Mouse (Mus musculus) NIH3T3 (cell line): ENCODE results near the gene Commd1.
A peak's percentile ranks its signal among the peaks of the same experiment; 100 is the strongest.

Experiments
- DNase-seq: peaks from one replicate; pipeline ENCODE4 v3.0.0-alpha.2; 2012; ENCODE audit warnings: low read depth

Commd1 gene

DNA sequence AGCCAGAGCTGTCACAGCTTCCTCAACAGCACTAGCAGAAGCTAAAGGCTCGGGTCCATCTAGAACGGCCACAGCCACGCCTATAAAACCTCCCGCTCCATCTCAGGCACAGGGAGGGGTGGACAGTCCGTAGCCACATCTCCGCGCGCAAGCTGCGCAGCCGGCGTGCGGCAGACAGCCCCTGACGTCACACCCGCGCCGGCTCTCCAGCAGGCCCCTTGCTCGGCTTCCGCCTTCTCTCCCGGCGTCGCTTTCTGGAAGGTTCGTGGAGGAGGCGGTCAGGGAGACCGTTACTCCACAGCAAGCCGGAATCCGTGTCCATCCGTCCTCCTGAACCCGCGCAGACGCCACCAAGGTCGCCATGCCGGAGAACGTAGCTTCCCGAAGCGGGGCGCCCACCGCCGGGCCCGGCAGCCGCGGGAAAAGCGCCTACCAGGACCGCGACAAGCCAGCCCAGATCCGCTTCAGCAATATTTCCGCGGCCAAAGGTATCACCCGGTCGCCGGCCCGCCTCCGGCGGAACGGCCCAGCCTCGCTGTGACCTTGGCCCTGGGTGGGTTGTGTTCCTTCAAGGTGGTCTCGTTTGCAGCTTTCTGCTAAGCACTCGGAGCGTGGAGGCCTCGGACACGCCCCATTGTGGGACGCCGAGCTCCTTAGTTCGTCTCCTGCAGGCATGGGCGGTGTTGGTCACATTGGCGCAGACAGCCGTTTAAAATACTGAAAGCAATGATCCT lies 8.4 kb upstream of the Commd1 start, which contains the start of gene Cct4:
TSS of gene Cct4 (plus strand) at position 127 of the 734 bp plus-strand sequence.
- DNase-seq: peak; percentile 97

DNA sequence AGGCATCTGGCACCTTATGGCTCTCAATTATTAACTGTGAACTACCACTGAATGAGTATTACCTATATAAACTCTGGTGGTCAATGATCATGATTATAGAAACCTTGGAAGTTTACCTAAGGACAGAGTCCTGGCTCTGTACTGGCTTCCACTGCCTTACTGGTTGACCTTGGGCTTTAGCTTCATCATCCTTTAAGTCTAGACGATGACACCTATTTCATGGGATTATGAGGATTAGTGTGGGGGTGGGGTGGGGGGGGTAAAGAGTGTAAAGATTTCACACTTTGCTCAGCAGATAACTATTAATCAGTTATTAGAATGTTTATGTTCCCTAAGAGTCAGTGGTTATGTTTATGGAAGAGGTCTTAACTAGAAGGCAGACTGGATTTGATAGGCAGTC lies 7.6 kb upstream of the Commd1 start:
- DNase-seq: no peak

DNA sequence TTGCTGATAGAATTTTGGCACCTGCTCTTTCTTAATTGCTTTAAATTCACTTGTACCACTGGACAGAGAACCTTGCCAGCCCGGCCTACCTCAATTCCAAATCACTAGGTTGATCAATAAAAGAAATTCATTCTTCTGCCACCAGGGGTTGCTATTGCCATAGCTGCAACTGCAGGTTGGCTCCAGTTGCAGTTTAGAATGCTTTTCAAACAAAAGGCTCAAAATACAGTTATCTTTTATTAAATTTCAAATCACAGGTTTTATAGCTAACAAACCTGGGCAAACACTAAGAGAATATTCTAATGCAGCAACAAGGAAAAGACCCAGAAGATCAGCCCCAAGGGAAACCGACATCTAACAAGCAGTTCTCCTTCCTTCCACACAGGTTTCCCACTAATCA lies 5.2 kb upstream of the Commd1 start:
- peak; percentile 88 for DNase-seq

DNA sequence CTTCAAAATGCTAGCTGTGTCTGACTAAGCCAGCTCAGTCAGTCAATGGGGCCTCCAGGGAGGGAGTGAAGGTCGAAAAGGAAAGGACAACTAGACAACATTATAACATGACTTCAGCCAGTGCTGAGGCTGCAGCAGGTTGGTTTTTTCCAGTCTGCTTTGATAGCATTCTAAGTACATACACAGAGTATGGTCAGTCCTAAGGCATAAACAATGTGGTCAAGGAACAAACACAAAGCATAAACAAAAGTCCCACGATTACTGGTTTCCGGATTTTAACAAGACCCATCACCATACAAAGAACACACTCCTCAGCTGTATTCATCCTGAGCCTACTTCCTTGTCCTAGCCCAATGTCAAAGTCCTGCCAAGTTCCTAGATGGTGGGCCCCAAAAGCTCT lies 3.3 kb upstream of the Commd1 start:
- DNase-seq: no peak

DNA sequence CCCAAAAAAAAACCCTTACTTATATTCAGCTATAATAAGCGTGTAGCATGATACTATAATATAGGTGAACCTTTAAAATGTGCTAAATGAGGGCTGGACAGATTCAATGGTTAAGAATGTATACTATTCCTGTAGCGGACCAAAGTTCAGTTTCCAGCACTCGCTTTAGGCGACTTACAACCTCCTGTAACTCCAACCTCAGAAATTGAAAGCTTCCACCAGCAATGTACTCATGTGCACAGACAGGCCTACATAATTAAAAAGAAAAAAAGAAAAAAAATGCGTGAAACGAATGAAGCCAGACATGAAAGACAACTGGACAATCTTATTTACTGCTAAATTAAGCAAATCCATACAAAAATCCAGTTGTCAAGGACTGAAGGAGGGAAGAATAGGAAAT lies 664 bp upstream of the Commd1 start:
- DNase-seq: no peak

DNA sequence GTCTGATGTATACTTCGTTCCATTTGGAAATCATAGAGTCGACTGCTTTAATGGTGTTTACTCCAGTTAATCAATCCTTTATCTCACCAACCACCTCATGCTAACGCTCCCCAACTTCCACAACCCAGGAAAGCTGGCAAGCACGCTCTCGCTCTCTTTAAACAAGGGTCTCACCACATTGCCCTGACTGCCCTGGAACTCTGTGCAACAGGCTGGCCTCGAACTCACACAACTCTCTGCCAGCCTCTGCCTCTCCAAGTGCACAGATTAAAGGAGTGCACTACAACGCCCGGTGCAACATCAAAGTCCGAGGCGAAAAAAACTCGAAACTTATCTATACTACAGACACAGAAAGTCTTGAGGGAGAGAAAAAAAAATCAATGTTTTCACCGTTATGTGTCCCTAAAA lies 635 bp downstream of the Commd1 start:
- DNase-seq: no peak

DNA sequence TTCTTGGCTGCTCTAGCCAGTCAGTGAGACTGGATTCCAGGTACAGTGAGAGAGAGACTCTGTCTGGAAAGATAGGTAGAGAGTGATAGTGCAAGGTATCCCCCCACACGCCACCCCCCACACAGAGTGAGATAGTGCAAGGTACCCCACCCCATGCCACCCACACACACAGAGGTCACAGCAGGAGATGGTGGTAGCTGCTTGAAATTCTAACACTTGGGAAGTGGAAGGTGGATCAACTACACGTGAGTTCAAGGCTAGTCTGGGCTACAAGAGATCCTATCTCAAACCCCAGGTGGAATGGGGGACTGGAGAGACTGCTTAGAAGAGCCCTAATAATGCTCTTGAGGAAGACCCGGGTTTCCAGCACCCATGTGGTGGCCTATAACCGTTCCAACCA lies 1.1 kb downstream of the Commd1 start:
- DNase-seq: no peak

DNA sequence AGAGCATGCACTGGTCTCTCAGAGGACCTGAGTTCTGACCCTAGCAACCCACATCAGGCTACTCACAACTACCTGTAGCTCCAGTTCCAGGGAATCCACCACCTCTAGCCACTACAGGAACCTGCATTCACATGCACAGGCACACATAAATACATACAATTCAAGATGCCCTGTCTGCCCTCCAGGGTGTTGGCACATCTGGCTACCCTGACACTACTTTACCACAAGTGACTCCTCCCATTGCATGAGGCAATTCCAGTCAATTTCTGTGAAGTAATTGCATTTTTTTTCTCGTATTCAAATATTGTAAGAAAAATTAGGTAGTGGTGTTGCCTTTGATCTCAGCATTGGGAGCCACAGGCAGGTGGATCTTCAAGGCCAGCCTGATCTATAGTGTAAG lies 3.0 kb downstream of the Commd1 start:
- DNase-seq: peak; percentile 5

DNA sequence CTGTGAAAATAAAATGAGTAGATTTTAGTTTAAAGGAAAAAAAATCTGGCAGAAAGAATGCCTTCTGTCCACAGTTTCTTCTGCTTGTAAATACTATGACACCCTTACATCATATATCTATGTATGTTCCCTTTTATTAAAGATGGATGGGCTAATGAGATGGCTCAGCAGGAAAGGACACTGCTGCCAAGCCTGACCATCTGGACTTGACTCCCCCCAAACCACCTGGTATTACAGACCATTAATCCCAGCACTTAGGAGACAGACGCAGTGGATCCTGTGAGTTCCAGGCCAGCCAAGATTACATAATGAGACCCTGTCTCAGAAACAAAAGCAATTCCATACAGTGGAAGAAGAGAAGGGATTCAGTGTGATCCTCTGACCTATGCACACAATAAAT lies 3.5 kb downstream of the Commd1 start:
- no peak for DNase-seq

DNA sequence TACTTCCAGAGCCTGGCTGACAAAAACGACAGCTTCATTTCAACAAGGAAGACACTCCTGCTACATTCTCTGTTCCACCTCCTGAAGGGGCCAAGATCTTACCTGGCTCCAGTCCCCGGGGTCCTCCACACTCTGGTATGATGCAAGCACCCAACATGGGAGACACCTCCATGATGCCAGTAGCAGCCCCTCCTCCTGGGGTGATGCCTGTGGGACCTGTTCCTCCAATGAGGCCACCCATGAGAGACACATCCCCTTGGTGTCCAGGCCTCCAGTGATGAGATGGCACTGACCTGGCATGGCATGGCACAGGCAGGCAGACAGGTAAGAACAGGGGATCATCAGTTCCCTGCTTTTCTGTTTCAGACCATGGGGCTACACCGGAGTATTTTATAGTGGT lies 4.0 kb downstream of the Commd1 start:
- no peak for DNase-seq

DNA sequence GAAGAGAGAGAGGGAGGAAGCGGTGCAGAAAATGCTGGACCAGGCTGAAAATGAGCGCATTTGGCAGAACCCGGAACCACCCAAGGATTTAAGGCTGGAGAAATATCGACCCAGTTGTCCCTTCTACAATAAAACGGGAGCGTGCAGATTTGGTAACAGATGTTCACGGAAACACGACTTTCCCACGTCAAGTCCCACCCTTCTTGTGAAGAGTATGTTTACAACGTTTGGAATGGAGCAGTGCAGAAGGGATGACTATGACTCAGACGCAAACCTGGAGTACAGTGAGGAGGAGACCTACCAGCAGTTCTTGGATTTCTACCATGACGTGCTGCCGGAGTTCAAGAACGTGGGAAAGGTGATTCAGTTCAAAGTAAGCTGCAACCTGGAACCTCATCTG lies 8.6 kb downstream of the Commd1 start:
- DNase-seq: peak; percentile 53

DNA sequence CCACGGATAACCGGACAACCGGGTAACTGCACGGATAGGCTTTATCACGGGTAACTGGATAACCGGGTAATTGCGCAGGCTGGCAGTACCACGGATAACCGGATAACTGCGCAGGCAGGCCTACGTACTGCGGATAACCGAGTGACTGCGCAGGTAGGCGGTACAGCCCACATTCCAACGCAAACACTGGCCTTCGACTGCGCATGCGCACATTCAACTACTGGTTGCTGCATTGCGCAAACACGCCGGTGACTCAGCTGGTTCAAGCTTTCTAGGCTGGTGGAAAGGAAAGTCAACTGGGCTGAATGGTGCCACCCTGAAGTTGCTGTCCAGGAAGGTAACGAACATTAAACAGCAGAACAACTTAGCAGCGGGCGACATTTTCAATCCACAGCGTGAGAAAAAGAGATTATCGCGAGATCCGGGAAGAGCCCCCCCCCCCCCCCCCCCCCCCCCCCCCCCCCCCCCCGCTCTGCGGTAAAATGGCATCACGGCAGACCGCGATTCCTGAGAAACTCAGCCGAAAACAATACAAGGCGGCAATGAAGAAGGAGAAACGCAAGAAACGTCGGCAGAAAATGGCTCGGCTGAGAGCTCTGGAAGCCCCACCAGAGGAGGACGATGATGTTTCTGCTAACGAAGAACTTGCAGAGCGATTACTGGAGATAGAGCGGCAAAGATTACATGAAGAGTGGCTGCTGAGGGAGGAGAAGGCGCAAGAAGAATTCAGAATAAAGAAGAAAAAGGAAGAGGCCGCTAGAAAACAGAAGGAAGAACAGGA lies 9.2 kb downstream of the Commd1 start:
- peak; percentile 91 for DNase-seq

DNA sequence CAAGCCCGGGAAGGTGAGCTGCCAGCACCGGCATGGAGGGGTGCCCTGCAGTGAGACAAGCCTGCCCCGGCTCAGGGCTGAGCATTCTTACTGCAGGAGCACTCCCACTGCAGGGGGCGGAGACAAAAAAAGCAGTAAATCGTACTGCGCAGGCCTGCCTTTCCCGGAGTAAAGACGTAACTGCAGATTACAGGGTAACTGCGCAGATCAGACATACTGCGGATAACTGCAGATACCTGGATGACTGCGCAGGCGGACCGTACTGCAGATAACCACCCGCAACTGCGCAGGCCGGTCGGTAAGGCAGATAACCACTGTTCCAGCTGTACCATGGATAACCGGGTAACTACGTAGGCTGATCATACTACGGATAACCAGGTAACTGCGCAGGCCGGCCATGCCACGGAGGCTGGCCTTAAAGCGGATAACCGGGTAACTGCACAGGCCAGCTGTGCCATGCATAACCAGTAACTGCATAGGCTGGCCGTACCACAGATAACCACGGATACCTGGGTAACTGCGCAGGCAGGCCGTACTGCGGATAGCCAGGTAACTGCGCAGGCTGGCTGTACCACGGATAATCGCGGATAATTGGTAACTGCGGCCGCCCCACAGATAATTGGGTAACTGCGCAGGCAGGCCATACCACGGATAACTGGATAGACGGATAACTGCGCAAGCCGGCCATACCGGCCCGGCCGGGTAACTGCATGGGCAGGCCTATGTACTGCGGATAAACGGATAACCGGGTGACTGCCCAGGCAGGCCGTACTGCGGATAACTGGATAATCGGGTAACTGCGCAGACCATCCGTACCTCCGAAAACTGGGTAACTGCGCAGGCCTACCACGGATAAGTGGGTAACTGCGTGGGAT lies 10.1 kb downstream of the Commd1 start, which contains the start of gene Zrsr1:
TSS of gene Zrsr1 (plus strand) at position 171 of the 875 bp plus-strand sequence.
- DNase-seq: peak; percentile 80

DNA sequence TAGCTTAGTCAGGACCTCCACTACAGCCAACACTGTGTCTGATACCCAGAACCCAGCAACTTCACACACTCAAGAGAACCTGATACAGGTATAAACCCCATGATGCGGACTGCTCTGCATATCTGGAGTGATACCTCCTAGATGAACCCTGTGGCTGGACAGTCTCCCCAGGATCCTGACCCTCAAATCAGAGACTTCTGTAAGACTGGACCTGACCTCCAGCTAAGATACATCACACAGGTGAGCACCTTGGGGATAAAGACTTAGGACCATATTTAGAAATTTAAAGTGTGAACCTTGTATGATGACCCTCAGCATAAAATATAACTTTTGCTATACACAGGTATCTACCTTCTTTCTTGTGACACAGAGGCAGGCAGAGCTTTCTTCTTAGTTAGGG lies 11.6 kb downstream of the Commd1 start:
- DNase-seq: no peak

DNA sequence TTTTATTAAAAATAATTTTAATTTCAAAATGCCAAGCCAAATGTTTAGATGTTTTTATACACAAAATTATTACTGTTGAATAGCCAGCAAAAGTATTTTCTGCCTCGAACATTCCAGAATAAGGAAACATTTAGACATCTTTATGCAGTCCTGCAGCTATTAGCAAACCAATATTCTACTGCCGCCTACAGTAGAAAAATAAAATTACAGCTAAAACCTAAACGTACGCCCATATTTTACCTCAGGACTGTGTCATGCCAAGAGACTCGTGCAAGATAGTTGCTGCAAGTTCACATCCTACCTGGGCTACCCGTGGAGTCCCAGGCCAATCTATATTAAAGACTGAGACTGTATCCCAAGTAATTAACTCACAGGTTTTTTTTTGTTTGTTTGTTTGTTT lies 12.7 kb downstream of the Commd1 start:
- DNase-seq: peak; percentile 59

DNA sequence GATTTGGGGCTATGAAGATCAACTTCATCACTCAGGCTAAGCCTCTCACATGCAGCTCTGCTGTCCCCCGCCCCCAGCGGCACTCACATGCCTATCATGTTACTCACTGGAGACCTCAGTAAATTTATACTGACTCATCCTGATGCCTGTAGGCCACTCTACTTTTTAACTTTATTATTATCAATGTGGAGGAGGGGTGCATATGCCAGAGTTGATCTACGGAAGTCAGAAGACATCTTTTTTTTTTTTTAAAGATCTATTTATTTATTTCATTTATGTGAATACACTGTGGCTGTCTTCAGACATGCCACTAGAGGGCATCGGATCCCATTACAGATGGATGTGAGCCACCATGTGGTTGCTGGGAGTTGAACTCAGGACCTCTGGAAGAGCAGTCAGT lies 16.7 kb downstream of the Commd1 start:
- DNase-seq: peak; percentile 90

DNA sequence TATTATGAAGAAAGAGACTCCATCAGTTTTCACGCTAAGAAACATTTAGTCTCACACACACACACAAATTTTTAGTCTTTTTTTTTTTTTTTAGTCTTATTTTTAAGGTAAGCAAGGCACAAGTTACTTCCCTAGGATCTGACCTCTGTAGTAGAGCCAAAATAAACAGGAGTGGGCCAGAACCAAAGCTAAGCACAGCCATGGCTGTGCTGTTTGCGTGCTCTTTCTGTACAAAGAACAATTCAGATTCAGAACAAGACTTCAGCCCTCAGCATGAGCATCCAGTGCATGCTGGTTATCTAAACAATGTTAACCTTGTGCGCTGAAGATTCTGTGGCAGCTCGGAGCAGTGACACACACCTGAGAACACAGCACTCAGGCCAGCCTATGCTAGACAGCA lies 17.8 kb downstream of the Commd1 start:
- DNase-seq: peak; percentile 9

DNA sequence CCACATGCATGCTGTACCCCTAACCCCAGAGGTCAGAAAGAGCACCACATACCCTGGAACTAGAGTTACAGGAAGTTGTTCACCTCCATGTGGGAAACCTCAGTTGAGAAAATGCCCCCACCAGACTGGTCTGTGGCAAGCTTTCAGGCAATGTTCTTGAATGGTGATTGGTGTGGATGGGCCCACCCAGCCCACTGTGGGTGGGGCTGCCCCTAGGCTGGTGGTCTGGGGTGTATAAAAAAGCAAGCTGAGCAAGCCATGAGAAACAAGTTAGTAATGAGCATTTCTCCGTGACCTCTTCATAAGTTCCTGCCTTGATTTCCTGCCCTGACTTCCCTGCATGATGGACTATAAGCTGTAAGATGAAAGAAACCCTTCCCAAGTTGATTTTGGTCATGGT lies 20.1 kb downstream of the Commd1 start:
- DNase-seq: no peak

DNA sequence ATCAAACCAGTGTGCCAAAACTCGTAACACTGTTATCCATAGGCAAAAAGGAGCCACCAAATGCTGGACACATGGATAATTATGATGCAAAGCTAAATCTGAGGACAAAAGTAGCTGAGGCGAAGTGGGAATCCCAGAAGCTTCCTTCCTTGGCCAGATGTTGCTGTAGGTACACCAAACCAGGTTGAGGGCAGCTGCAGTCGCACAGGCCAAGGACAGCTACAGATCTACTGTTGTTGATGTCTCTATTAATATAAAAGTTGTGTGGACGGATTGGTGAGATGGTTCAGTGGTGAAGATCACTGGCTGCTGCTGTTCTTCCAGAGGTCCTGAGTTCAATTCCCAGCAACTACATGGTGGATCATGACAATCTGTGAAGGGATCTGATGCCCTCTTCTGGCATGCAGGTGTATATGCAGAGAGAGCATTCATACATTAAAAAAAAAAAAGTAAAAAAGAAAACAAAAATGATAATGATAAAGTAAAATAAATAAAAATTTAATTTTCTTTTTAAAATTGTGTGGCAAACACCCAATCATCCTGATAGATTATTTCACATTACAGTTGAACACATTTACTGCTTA lies 24.3 kb downstream of the Commd1 start:
- DNase-seq: peak; percentile 43

DNA sequence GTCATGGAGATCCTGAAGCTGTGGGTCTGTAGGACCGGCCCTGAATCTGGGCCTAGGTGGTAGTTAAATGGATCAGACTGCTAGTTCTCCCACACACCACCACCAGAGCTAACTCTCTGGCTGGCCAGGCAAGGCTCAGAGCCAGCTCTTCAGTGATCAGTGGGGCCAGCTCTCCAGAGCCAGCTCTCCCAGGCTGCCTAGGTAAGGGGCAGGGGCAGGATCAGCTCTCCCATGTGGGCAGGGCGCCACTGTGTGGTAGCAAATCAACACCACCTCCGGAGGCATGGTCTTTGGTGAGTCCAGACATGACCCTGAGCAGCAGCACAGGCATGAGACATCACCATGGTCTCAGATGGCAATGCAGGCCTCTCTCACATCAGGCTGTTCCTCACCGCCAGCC lies 25.4 kb downstream of the Commd1 start:
- peak; percentile 70 for DNase-seq

DNA sequence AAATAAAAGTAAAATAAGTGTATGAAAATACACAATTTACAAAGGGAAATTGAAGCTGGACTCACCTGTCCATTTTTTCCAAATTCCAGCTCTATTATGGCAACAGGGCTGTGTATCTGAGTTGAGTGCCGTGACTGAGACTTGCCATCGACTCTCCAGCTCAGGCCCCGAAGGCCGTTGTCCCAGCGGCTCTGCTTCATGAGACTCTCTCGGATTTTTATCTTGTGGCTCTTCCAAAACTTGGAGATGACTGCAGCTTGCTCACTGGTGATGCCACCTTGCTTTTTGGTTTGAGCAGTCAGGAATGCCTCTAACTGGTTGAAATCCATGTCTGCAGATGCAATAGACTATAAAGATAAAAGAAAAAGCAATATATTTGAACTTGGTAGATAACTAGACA lies 25.8 kb downstream of the Commd1 start:
- DNase-seq: no peak

DNA sequence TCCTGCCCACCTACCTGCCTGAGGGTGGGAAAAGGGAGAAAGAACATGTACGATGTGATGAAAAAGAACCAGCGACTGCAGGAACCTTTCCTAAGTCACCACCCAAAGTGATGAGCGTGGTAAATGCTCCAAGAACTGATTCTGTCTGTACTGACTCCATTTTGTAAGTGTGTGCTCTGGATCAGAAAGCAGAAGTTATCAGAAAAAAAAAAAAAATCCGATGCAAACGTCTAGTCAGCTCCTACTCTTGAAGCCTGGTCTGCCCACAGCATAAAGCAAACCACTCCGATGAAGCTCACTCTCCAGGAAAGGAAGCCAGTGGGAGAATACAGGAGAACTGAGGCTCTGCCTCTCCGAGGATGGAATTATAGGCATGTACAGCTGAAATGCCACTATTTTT lies 29.5 kb downstream of the Commd1 start:
- DNase-seq: no peak
